Comparison of ENCODE assay signal across 35 mouse cellular contexts in genomic region chr8:81731332-81731731, GRCm38 (mm10).
"Had no signal": no experiment of that assay in that cellular context is flagged by ENCODE, and none has a peak within 500 bp of the region (broad histone marks: within the 10 kb centered on the region; RNA-seq: fewer than 3 reads in every experiment).

No protein-coding gene starts in this region.

- H3K4me3 ChIP-seq: heart, embryonic 10.5 days; heart, embryonic 12.5 days; heart, embryonic 13.5 days; heart, embryonic 15.5 days; hindbrain, embryonic 10.5 days; hindbrain, embryonic 12.5 days; hindbrain, embryonic 13.5 days; hindbrain, embryonic 15.5 days; intestine, embryonic 15.5 days; kidney, embryonic 15.5 days; layer of hippocampus, adult 2 months had no signal

- H3K27me3 ChIP-seq: heart, embryonic 12.5 days; heart, embryonic 13.5 days; heart, embryonic 15.5 days; hindbrain, embryonic 12.5 days; hindbrain, embryonic 13.5 days; hindbrain, embryonic 15.5 days; intestine, embryonic 15.5 days; kidney, embryonic 15.5 days had no signal

- H3K9me3 ChIP-seq: heart, embryonic 10.5 days; heart, embryonic 12.5 days; heart, embryonic 13.5 days; heart, embryonic 15.5 days; hindbrain, embryonic 10.5 days; hindbrain, embryonic 12.5 days; hindbrain, embryonic 13.5 days; hindbrain, embryonic 15.5 days; intestine, embryonic 15.5 days; kidney, embryonic 15.5 days had no signal

- H3K27ac ChIP-seq: heart, embryonic 10.5 days; heart, embryonic 13.5 days; heart, embryonic 15.5 days; hindbrain, embryonic 10.5 days; hindbrain, embryonic 12.5 days; hindbrain, embryonic 13.5 days; hindbrain, embryonic 14.5 days; hindbrain, embryonic 15.5 days; hindbrain, postnatal 0 days; intestine, embryonic 15.5 days; kidney, embryonic 15.5 days; kidney, postnatal 0 days; layer of hippocampus, adult 2 months had no signal

- H3K4me2 ChIP-seq: heart, embryonic 11.5 days; heart, embryonic 12.5 days; heart, embryonic 13.5 days; heart, embryonic 15.5 days; hindbrain, embryonic 12.5 days; hindbrain, embryonic 13.5 days; hindbrain, embryonic 14.5 days; hindbrain, embryonic 15.5 days; intestine, embryonic 15.5 days; kidney, embryonic 15.5 days had no signal

- H3K9ac ChIP-seq: heart, embryonic 12.5 days; heart, embryonic 13.5 days; heart, embryonic 15.5 days; hindbrain, embryonic 12.5 days; hindbrain, embryonic 13.5 days; hindbrain, embryonic 14.5 days; hindbrain, embryonic 15.5 days; intestine, embryonic 15.5 days; kidney, embryonic 15.5 days had no signal

- H3K4me1 ChIP-seq: heart, embryonic 10.5 days; heart, embryonic 12.5 days; heart, embryonic 13.5 days; heart, embryonic 15.5 days; hindbrain, embryonic 10.5 days; hindbrain, embryonic 12.5 days; hindbrain, embryonic 13.5 days; hindbrain, embryonic 15.5 days; intestine, embryonic 15.5 days; kidney, embryonic 15.5 days had no signal

- DNase-seq: heart, postnatal 10 days; heart, postnatal 14 days; heart, postnatal 36 days; heart, postnatal 4 days; kidney, adult 11 months; kidney, adult 18-20 months; kidney, adult 2 months; kidney, adult 8-10 months; kidney, adult 9 months; kidney, postnatal 10 days; kidney, postnatal 14 days; kidney, postnatal 25 days; kidney, postnatal 36 days; kidney, postnatal 4 days; layer of hippocampus, adult 9-11 months; layer of hippocampus, postnatal 36 days had no signal

- ATAC-seq: hindbrain, embryonic 16.5 days; hindbrain, postnatal 0 days; inflammation-experienced regulatory T-cells, adult 6 months; intestine, embryonic 15.5 days; intestine, embryonic 16.5 days; intestine, postnatal 0 days had no signal

- H3K36me3 ChIP-seq: heart, embryonic 10.5 days; heart, embryonic 12.5 days; heart, embryonic 13.5 days; heart, embryonic 15.5 days; hindbrain, embryonic 10.5 days; hindbrain, embryonic 12.5 days; hindbrain, embryonic 13.5 days; hindbrain, embryonic 15.5 days; intestine, embryonic 15.5 days; kidney, embryonic 15.5 days had no signal
